Mouse (Mus musculus) thymus, adult 18-20 months (tissue): ENCODE measurements around the gene Nfe2l2.

Experiments used
- DNase-seq, 2 experiments: peaks; one replicate each; pipeline ENCODE4 v3.0.0; 2022; ENCODE audit warnings: mixed read lengths in 2 of 2

Nfe2l2 gene

DNA sequence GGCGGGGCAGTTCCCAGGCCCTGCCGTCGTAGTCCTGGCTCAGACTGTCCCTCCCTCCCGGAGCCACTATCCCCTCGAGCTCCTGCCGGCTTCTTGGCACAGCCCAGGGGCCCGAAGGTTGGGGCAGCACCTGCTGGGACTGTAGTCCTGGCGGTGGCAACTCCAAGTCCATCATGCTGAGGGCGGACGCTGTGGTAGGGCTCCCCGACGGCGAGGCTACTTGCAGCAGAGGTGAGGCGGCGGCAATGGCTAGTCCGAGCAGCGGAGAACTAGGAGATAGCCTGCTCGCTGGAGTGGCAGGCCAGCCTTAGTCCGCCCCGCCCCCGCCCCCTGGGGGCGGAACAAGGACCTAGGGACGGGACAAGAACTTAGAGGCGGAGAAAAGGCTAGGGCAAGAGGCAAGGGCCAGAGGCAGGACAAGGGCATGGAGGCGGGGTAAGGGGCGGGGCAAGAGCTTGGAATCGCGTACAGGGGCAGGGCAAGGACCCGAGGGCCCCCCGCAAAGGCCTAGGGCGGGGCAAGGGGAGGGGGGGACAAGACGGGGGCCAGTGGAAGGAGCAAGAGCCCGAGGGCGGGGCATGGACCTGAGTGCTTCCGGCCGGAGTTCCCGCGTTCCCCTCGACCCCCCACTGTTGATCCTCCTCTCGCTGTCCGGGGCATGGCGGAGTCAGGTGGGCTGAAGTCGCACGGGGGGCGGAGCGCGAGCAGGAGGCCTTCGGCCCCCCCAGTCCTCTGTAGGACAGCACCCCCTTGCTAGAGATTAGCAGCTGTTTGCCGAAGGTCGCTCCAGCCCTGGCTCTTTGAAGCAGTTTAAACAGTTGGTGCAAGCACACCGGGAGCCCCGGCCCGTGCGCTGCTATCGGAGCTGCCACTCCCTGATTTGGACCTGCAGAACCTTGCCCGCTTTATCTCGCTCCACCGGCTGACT, at the start of gene Nfe2l2:
Gene Nfe2l2, minus strand, starts transcription at position 408 of the 928 bp plus-strand sequence.
- DNase-seq, result peak; percentile 92 to 95

DNA sequence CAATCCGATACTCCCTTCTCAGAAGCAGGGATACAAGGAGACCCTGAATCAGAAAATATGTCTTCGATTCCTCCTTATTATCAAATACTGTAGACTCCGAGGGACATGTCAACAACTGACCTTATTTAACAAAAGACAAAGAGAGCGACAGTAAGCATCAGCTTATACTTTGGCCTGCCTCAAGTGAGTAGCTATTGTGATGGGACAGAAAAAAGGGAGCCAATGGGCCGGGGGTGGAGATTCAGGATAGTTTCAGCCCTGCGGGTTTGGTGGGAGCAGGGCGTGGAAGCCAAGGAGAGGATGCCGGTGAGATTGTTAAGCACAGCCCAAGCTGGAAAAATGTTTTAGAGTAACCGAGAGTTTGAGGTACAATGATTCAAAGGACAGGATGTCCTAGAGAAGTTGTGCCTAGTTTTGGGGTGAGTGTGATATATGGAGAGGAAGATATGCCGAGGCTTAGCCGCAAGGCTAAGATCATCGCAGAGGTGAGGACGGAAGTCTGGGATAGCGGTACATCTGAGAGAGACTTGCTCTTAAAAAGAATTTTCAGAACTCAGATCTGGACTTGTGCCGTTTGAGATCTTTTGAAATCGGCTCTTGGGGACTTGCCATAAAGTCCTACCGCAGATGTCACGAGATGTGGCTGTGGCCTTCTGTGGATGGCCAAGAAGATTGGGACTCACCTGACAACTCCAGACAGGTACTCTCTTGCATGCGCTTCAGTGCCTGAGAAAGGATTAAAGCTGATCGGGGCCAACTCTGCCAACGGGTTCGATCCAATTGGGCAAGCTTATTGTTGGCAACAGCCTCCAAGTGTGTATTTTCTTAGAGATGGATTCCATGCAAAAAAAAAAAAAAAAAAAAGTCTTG, 48.1 kb upstream of the Nfe2l2 start:
- no peak for DNase-seq

DNA sequence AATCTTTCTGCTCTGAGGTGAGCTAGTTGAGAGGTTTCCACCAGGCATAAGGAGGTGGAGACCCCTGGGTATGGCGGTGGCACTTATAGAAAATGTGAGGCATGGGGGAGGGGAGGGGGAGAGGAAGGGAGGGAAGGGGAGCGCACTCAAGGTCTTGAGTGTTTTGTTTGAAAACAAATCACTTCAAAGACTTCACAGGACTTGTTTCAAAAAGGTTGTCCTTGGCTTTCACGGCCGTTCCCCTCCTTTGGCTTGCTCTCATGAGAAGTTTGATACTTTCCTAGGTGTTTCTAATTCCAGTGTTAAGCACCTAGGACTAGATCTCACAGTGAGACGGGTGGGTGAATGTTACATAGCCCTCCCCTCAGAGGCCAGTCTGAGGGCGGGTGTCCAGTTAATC, 47.5 kb upstream of the Nfe2l2 start:
- DNase-seq, result no peak

DNA sequence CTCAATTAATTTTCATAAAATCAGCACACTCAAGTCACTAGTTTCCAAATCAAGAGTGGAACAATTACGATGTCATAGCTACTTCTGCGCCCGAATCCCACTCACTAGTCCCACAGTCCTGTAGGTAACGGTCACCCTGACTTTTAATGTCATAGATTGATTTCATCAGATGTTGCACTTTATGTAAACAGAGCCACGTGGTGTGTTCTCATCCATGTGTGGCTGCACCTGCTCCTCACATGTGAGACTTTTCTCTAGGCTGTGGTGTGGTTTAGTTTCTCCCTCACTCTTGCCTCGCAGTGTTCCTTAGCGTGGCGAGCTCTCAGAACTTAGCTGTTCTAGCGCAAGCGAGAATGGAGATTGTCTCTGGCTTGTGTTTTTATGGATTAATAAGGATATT, 46.4 kb upstream of the Nfe2l2 start:
- DNase-seq, result no peak

DNA sequence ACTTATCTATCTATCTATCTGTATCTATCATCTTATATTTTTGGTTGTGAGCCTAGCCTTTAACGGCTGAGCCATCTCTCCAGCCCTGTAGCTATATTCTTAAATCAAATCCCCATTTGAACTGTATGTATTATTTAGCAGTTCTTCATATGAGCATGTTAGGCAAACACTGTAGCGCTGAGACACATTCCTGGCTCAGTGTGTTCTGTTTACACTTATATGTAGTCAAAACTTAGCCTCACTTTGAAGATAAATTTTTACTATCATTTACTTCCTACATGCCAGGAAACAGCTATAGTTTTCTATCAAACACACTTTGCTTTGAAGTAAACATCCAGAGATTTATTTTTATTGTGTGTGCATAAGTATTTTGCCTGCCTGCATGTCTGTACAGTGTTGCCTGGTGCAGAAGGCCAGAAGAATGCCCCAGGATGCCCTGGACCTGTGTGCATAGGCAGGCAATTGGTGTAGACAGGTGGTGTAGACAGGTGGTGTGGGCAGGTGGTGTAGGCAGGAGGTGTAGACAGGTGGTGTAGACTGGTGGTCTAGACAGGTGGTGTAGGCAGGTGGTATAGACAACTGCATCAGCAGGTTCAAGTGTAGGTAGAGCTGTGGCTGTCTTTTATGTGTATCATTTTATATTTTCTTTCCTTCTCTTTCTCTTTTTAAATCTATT, 45.7 kb upstream of the Nfe2l2 start:
- DNase-seq, result no peak

DNA sequence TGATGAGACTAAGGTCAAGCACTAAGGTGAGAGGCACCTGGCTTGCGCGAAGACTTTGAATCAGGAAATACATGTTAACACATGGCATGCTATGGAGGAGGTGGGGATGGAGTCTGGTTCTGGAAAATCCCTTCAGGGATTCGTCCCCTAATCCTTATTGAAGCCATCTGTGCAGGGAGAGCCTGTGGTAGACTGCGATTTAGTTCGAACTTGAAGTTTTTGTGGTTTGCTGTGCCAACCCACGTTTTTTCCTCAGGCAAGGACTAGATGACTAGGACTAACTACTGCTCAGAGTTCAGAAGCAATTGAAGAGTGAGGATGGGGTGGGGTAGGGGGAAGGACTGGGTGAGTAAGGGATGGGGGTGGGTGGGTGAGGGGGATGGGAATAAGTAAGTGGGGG, 44.4 kb upstream of the Nfe2l2 start:
- DNase-seq, result no peak

DNA sequence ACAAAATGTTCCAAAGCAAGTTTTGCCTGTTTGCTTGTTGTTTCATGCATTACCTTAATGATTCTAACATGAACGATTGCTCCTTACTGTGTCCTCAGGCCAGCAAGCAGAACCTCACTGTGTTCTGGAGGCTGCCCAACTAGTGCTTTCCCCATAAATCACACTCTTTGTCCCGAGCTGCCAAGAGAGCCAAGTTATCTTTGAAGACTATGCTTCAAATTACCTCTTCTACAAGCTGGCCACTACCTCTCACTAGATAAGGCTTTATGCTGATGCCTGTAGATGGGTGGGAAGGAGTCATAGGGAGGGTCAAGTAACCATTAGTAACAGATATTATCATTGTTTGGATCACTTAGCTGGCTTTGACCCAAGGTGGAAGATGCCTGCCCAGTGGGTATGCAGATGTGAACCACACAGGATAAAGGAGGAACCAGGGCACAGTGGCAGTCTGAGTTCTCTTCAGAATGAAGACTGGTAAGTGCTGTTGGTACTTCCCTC, 32.6 kb upstream of the Nfe2l2 start:
- DNase-seq, result no peak

DNA sequence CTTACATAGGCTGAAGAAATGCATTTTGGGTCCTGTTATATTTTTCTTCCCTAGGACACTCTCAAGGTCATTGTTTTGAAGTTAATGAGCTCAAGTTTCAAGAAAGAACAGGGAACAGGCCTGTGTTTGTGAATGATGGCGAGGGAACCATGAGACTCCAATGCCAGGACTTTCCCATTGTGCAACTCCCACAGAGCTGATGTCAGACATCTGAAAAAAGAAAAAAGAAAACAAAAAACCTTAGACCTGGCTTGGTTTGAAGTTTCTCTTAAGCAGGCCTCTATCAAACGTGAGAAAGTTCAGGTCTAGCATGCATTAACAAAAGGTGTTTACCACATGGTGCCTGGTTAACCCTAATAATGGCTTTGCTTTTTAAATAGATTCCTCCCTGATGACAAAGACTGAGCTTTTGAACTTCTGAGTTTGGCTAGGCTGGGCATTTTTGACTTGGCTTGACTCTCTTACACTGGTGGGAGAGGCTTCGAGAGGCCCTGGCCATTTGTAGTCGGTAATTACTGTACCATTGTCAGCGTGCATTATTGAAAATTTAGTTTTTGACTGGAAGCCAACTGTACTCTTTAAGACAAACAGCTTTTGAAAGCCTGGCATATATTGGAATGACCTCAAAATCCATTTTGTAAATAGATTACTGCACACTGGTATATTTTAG, 29.9 kb upstream of the Nfe2l2 start:
- no peak for DNase-seq

DNA sequence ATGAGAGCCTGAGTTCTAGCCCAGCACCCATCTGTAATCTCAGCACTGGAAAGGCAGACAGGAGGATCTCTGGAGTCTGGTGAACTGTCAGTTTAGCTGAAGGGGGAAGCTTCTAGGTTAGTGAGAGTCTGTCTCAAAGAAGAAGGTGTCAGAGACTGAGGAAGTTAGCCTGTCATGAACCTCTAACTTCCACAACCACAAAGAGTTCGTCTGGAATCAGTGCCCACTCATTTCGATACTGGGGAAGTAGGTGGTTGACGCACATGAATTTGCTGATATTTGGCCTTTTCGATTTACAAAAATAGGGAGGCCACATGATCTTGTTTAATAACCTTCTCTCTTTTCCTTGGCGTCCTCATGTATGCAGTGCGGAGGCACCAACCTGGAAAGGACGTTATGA, 28.7 kb upstream of the Nfe2l2 start:
- DNase-seq, result no peak

DNA sequence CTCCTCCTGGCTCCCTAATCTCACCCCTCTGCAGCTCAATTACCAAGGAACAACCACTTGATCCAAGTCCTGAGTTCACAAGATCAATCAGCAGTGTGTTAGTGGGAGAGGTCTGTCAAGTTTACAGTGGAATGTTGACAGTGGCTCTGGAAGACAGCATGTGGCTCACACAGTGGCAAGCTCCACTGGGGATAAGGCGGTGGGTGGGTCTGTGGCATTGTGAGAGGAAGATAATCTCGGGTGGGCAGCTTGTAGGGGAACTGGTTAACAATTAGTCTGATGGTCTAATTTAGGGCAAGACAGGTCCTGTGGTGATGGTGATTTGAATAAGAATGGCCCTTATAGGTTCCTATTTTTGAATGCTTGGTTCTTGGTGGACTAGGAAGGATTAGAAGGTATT, 27.5 kb upstream of the Nfe2l2 start:
- DNase-seq, result no peak

DNA sequence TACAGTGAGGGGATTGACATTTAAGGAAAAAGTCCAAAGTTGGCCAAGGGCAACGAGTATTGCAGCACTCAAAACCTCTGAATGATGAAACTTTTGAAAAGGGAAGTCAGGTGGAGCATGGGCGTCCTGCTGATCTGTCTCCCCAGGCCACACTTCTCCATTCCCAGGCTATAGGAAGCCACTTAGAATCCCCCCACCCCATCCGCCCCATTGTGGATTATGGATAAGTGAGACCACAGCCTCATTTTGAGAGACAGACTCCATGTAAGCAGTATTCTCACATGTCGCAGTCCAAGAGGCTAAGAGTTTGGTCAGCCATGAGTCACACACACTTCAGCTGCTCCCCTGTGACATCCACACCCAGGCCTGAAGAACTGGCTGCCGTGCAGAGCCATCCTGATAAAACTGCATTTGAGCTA, 26.8 kb upstream of the Nfe2l2 start:
- DNase-seq, result no peak

DNA sequence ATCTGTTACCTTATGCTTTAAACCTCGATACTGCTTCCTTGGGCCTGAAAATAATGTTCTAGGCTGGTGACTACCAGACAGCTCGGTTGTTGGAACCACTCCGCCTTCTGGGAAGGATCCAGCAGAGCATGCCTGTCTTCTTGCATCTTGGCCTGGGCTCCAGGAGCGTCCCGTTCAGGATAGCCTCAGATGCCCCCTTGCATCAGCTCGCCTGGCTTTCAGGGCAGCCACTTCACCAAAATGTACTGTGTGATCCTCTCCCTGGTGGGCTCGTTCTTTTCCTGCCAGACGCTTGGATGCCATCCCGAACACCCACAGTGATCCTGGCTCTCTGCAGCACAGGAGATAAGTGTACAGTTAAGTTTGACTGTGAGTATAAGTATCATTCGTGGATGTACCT, 25.6 kb upstream of the Nfe2l2 start:
- DNase-seq, result no peak

DNA sequence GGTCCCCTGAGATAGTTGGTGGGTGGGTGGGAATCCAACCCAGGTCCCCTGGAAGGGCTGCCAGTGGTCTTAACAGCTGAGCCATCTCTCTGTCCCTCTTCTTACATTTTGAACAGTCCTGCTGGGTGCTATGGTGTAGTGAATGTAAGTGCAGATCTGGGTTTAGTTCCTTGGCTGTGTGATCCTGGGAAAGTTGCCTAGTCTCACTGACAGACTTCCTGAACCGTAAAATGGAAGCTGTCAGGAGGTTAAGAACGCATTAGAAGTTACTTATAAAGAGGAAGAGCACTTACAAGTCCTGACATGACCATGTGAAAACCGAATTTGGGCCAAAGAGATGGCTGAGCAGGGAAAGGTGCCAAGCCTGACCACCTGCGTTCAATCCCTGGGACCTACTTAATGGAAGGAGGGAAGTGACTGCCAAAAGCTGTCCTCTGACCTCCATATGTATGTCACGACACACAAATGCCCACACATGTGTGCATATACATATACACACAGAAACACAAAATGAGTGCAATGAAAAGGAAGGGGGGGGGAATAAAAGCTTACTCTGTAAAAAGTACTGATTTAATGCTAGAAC, 20.5 kb upstream of the Nfe2l2 start:
- no peak for DNase-seq

DNA sequence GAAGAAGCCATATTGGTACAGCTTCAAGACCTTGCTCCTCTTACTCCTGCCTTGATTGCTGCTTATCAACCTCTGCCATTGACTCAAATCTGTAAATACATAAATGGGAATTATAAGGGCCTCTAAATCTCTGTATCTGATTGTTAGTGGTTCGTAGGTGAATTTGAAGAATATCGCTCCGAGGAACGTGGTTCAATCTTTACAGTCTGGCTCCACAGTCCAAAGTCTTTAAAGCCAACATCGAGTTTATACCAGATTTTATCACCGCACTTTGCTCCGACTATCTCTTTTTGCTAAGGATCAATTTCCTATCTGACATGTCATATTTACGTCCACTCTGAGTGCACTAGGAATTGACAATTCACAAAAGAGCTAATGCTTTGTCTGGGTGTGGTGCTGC, 19.0 kb upstream of the Nfe2l2 start:
- no peak for DNase-seq

DNA sequence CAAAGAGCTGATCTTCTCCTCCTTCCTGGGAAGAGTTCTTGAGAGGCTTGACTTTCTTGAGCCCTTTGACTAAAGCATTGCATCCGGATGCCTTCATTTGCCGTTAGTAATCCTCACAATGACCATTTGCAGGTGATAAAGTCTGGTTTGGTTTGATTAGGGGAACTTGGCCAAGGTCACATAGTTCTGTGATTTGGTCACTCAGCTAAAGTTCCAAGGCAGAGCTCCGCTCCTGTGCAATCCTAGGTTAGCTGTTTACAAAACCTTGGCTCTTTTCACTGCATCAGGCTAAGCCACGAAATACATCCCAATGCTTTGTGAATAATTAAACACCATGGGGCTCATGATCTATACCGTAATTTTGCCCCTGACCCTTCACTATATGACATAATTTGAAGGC, 18.5 kb upstream of the Nfe2l2 start:
- no peak for DNase-seq

DNA sequence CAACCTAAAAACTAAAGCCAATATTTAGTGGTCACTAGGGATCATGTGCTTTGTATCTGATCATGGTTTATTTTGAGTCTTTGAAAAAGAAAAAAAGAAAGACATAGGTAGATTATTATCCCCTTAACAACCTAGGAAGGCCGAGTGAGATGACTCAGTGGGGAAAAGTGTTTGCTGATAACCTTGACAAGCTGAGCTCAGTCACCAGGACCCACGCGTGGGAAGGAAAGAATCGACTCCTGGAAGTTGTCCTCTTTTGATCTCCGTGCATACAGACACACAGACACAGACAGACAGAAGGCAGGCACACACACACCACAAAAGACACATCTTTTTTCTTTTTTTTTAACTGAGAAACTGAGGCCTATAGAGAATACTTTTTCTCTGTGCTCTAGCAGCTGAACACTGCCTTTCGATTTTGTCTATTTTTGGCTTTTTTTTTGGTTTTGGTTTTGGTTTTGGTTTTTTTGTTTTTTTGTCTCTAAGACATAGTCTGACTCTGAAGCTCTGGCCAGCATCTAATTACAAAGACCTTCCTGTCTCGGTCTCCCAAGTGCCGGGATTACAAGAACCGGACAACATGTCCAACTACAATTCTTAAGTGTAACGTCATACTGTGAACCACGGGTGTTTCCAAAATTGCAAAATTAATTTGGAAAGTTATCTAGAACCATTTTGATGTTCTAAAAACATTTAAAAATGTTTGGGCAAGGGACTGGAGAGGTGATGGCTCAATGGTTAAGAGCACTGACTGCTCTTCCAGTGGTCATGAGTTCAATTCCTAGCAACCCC, 16.0 kb upstream of the Nfe2l2 start:
- no peak for DNase-seq

DNA sequence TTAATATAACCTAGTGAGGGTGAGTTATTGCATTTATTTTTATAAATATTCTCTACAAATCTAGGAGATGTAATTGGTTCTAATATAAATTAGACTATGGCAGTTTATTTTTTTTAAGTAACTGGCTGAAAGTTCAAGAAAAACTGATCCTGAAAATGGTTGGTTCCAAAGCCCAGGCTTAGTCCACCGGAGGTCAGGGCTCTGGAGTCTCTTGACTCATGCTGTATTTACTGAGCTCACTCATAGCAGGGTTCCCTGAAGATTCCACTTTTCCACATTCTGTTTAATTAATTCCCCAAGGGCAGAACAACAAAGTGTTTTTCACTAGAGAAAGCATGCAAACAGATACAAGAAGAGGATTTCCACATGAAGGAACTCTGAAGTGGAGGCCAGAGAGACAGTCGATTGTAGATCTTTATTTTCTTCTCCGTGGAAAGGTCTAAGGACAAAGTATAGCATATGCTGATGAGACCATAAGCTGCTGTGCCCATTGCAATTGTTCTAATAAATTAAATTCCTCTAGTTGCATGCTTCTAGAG, 15.0 kb upstream of the Nfe2l2 start:
- no peak for DNase-seq

DNA sequence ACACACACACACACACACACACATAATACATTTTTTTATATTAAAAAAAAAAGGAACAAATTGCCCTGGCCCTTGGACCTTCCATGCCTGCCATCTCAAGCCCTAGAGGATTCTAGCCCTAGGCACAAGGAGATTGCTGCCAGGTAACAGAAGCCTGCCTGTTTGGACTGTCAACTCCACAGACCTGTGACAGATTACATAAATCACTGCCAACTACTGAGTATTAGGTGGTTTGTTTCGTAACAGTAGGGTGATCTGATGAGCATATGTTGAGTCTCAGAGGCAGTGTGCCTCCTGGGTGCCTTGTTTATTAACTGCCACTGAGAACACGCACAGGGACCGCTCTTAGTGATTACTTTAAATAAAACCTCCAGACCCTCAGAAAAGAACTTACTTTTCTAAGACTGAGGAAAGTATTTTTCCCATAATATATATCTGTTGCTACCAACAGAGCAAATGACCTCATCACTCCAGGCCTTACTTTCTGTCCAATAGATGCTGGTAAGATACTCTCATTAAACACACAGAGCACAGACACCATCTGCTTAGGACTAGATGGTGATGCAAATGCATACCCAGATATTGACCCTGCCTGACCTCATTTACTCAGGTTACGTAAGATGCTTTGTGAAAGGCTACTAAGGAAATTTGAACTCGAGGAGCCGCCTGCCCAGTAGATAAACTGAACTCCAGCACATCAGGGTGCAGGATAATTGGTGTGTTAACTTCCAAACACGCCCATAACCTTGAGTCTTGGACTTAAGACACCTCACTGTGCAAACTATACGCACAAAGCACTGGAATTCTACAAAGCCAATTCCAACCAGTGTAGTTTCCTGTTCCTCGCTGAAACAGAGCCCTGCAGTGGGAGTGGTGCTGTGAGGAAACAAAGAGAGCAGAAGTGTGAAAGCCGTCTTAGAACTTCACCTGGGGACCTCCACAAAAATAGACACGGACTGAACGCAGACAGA, 11.9 kb upstream of the Nfe2l2 start:
- DNase-seq, result no peak

DNA sequence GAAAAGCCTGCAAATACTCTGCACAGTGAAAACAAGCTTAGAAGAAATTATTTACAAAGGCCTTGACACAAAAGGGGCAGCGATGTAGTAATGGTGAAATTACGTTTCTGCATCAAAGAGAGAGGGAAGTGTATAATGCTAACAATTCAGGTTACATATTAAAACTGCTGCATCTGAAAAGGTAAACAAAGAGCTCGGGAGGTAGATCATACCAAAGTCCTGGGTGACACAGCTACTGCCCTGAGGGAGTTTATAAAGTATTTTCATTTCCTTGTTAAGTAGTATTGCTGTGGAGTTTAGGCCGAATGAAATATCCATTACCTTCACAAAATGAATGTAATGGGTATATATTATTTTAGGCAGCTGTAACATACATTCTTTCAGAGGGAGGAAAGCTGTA, 10.3 kb upstream of the Nfe2l2 start:
- no peak for DNase-seq

DNA sequence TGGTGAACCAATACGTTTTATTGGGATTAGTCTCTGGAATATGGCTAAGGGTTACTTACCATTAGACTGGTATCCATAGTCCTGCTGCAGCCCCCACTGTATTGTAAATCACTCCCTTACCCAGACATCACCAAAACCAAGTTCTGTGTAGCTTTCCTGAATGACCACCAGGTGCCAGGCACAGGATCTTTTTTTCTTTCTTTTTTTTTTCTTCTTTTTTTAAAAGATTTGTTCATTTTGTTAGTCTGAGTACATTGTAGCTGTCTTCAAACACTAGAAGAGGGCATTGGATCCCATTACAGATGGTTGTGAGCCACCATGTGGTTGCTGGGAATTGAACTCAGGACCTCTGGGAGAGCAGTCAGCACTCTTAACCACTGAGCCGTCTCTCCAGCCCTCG, 8.6 kb upstream of the Nfe2l2 start:
- DNase-seq, result no peak
